Mouse (Mus musculus) macrophage (primary cell): ENCODE data around the gene Slc7a11. TPM values are rescaled to one million over a fixed set of nuclear protein-coding genes. Genes with fewer than 3 reads are reported as not detected.

Experiments
- H3K27ac ChIP-seq: fragments of 350-480 bp; formaldehyde crosslinking; 2 replicates; pipeline ENCODE4 v1.9.0; 2021
- H3K36me3 ChIP-seq: fragments of 350-480 bp; formaldehyde crosslinking; 2 replicates; pipeline ENCODE4 v1.9.0; 2021; ENCODE audit errors: inconsistent target
- H3K4me3 ChIP-seq: fragments of 350-480 bp; formaldehyde crosslinking; 2 replicates; pipeline ENCODE4 v1.9.0; 2021; ENCODE audit errors: inconsistent target
- H3K79me2 ChIP-seq: fragments of 350-480 bp; formaldehyde crosslinking; 2 replicates; pipeline ENCODE4 v1.9.0; 2021; ENCODE audit errors: inconsistent target
- WGBS: methylation state at CpG from one replicate; pipeline ENCODE4 v1.1.7; 2026; ENCODE audit warnings: inconsistent platforms; ENCODE audit not compliant: missing documents; 5-methylcytosine and 5-hydroxymethylcytosine counted together
- polyA plus RNA-seq: library from polyadenylated mRNA; stranded (reverse); fragments of 250-400 nt; gene quantifications from 3 replicates; pipeline ENCODE4 v1.2.4, GENCODE M21; 2018; ENCODE audit warnings: inconsistent platforms

Slc7a11 gene
- polyA plus RNA-seq, 1 experiment from 2014 or later, result 1.1 TPM

DNA sequence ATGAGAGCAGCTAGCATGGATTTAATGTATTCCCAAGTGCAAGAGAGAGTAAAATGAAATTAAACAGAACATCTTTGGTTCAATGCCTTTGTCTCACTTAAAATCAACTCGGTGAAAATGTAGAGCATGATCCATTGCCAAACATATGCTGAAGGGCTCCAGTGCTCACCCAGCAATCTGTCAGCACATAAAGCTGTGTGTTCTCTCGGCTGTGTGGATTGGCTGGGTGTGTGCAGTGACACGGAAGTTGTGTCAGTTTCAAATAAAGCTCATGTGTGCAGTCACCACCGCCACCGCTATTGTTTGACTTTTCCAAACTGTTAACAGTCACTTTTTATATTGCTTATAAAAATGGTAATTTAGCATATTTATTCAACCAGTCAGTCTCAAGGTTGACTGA lies 398.7 kb downstream of the Slc7a11 start:
- Histone ChIP-seq H3K27ac (no peak overlapping the region), H3K79me2 (no peaks in the 10 kb centered on the region), H3K36me3 (no peaks in the 10 kb centered on the region), H3K4me3 (no peak overlapping the region)
- 95% methylated on average over 5 of the region's 5 CpGs for WGBS

DNA sequence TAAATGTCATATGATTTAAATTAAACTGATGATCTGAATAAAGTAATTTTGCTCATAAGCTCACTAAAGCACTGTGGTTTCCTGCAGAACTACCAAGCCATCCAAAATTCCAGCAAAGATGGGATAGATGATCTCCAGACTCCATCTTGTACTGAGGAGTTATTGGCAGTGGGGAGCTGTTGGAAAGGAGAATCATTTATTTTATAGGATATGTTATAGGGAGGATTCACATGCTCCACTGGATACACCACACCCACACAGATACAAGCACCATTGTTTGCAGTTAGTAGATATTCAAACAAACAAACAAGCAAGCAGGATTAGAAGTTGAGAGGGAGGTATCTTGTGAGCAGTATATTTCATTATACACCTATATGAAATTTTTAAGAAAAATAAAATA lies 399.3 kb downstream of the Slc7a11 start:
- no peak overlapping the region for H3K27ac ChIP-seq
- no peak overlapping the region for H3K4me3 ChIP-seq
- no peaks in the 10 kb centered on the region for H3K36me3 ChIP-seq
- H3K79me2 ChIP-seq, result no peaks in the 10 kb centered on the region

DNA sequence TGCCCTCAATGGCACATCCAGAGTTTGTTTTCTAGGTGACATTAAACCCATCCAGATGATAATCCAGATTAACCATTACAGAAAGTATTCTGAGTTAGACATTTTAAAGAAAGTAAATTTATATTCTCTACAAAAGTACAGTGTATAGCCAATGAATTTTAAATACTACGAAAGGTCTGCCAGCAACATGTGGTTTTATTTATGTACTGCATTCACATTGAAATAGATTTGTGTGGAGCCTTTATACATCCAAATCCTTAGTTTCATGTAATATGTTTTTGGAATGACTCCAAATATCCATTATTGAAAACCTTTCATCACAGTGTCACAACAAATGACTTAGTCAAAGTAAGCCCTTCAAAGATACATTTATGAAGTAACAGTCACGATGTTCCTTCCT lies 402.3 kb downstream of the Slc7a11 start:
- H3K36me3 ChIP-seq, result no peaks in the 10 kb centered on the region
- no peaks in the 10 kb centered on the region for H3K79me2 ChIP-seq
- no peak overlapping the region for H3K4me3 ChIP-seq
- H3K27ac ChIP-seq, result no peak overlapping the region
- 97% methylated on average over 2 of the region's 2 CpGs for WGBS

DNA sequence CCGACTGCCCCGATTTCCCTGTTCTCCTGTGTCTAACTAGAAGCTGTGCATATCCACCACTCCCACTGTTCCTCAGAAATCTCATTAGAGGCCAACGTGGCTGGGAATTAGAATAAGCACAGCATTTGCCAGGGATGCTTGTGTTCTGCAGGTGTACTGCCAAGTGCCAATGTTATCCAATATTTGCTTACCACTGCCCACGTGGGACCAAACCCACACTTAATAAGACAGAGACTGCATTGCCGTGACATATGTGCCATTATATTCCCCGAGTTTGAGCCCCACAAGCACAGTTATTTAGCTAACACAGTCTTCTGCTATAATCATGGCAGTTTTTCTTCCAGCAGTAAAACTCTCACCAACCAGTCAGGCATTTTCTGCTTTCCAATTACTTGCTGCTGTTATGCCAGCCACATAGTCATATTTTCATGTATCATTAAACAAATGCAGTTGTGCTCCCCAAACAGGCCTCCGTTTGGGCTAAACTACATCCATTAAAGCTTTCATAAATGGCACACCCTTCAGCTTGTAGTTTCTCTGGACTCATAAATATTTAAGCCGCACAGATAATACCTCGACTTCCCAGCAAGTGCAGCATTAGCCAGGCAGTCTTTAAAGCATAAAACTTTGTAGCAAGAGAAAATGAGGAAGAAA lies 407.4 kb downstream of the Slc7a11 start:
- H3K36me3 ChIP-seq, result no peaks in the 10 kb centered on the region
- 86% methylated on average over 9 of the region's 9 CpGs for WGBS
- no peaks in the 10 kb centered on the region for H3K79me2 ChIP-seq
- H3K4me3 ChIP-seq, result no peak overlapping the region
- H3K27ac ChIP-seq, result no peak overlapping the region

DNA sequence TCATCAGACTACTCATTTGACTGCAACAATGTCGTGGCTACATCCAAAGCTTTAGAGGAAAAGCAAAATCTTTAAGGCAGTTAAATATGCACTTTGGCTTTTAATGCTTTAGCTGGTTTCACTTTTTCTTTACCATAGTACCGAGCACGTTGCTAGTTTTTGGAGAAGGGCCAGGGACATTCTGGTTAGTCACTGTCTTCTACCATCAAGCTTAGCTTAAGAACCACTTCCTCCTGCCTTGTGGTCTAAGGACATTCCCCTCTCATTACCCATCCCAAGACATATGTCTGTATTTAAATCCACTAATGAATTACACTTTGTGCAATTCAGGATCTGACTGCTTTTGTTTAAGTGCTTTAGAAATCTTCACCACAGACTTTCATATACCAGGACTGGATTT lies 410.1 kb downstream of the Slc7a11 start:
- H3K36me3 ChIP-seq, result no peaks in the 10 kb centered on the region
- no peaks in the 10 kb centered on the region for H3K79me2 ChIP-seq
- H3K27ac ChIP-seq, result no peak overlapping the region
- WGBS, result 41% methylated on average over 3 of the region's 3 CpGs
- H3K4me3 ChIP-seq, result no peak overlapping the region

DNA sequence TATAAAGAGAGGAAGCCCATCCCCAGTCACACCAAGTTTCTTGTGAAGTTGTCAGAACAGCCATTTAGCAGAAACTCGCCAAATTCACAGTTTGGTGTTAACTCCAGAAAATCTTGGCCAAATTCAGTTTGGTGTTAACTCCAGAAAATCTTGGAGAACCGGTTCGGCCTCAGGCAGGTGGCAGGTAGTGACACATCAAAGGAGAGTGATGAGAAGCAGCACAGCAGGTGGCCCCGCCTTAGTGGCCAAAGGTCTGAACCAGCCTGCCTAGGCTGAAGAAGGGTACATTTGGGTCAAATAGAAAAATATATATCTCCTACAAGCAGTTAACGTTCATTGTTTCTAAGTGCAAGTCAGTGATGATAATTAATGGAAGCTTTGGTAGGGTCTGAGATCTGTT lies 417.4 kb downstream of the Slc7a11 start:
- Histone ChIP-seq H3K36me3 (no peaks in the 10 kb centered on the region), H3K79me2 (no peaks in the 10 kb centered on the region)
- 61% methylated on average over 5 of the region's 5 CpGs for WGBS

DNA sequence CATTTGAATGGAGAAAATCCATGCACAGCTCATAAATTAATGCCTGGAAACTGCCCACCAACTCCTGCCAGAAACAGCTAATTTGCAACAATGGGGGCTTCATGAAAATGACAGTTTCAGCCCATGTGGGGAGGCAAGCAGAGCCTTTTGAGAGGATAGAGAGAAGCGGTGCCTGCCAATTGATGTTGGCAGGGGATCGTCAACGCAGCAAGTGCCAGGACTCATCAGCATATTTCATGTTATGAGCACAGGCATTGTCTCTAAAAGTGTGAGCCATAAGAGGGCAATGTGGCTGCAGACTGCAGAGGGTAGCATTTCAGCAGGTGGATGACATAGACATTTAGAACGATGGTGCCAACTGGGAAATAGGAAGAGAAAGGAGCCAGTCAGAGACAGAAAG lies 429.0 kb downstream of the Slc7a11 start:
- Histone ChIP-seq H3K79me2 (no peaks in the 10 kb centered on the region), H3K27ac (no peak overlapping the region), H3K36me3 (no peaks in the 10 kb centered on the region), H3K4me3 (no peak overlapping the region)
- 86% methylated on average over 4 of the region's 4 CpGs for WGBS

More for the DNA sequence above, 417.4 kb downstream of the Slc7a11 start:
- Histone ChIP-seq H3K4me3 (no peak overlapping the region), H3K27ac (no peak overlapping the region)

DNA sequence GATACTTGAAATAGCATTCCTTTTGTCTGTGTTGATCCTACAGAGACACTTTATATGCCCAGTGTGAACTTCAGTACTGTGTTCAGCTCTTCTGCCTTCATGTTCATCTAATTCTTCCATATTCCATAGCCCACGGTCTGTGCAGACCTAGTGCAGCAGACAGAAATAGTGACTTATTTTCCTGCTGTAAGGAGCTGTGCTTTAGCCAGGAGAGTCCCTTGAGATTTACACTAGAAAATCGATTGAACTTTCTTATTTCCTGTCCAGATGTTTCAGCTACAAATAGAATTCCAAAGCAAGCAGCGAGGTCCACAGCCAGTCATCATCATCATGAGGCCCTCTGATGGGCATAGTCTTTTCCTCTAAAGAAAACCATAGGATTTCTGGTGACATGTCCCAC lies 431.4 kb downstream of the Slc7a11 start:
- Histone ChIP-seq H3K4me3 (no peak overlapping the region), H3K79me2 (no peaks in the 10 kb centered on the region), H3K27ac (no peak overlapping the region), H3K36me3 (no peaks in the 10 kb centered on the region)
- WGBS, result 75% methylated on average over 3 of the region's 3 CpGs

DNA sequence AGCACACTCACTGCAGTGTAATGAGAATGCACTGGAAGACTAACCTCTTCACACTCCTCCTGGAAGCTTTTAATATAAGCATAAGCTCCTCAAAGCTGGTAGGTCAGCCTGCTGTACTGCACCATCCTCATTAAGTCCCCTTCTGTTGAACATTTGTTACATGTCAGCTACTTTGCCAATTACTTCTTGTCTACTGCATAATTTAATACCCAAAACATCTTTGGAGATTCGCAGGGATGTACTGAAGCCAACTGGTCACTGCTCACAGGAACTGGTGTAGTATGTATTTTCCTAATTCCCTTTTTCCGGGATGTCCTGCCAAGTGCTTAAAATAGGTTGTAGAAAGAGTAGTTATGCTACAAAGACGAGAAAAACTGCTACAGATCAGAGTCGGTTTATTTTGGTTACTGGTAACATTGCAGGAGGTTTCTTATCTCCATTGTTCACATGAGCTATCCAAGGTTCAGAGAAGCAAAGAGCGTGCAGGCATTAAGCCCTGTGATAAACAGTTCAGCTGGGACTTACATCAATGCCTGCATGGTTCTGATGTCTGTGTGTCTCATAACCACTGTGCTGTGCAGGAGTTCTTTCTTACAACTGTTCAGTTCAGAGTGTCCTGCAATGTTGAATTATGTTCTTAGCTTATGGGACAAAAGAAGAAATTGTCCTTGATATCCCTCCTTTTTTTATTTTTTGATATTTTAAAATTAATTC lies 439.3 kb downstream of the Slc7a11 start:
- no peaks in the 10 kb centered on the region for H3K36me3 ChIP-seq
- H3K79me2 ChIP-seq, result no peaks in the 10 kb centered on the region
- no peak overlapping the region for H3K27ac ChIP-seq
- no peak overlapping the region for H3K4me3 ChIP-seq
- WGBS, result 44% methylated on average over 4 of the region's 5 CpGs

DNA sequence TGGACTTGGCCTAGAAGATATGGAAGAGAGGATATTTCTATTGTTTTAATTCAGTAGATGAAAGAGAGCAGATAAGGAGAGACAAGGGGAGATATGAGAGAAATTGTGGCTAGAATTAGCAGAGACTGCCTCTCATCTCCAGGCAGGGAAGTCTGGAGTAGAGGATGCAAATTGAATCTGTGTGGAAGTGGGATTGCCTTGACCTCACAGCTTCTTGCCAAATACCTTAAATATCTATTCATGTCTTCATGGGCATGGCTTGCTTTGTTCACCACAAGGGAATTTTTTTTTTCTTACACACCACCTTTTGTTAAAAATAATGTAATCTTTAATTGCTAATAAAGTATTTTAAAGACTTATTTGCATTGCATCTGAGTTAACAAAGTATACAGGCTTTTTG lies 441.3 kb downstream of the Slc7a11 start:
- H3K27ac ChIP-seq, result no peak overlapping the region
- no peaks in the 10 kb centered on the region for H3K36me3 ChIP-seq
- H3K4me3 ChIP-seq, result no peak overlapping the region
- no peaks in the 10 kb centered on the region for H3K79me2 ChIP-seq

DNA sequence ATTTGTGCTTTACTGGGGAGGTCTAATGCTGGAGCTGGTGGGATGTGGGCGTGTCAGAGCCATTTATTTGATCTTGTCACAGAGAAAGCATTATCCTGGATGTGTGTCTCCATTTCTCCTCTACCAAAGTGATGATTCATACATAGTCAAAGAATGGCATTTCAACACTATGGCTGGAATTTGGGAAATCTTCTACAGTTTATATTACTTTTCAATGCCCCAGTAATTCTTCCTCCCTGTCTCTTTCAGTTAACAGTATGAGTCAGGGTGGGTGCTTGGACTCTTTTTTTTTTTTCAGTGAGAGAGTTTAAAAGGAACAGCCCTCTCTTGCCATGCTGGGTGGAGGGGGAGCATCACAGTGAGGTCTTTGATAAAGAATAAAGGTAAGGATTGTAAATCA lies 441.8 kb downstream of the Slc7a11 start:
- WGBS, result 75% methylated on average over 1 of the region's 1 CpGs
- H3K27ac ChIP-seq, result no peak overlapping the region
- H3K4me3 ChIP-seq, result no peak overlapping the region
- H3K36me3 ChIP-seq, result no peaks in the 10 kb centered on the region
- H3K79me2 ChIP-seq, result no peaks in the 10 kb centered on the region

DNA sequence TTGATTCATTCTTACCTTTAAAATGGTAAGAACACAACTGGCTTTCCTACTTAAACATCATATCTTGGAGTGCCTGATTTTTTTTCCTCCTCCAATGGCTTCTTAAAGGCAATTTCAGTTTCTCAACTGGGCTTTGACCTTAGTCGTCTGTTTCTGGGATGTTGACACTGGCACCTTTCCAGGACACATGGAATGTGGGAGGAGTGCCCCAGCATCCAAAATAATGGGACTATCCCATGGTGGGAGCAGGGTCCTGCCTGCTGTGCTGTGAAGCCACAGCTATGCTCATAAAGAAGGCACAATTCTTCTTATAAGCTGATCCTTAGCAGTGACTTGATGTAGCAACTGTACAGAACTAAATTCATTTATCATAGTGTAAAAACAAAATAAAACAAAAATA lies 450.5 kb downstream of the Slc7a11 start:
- no peak overlapping the region for H3K27ac ChIP-seq
- H3K79me2 ChIP-seq, result no peaks in the 10 kb centered on the region
- 61% methylated on average over 1 of the region's 1 CpGs for WGBS
- H3K4me3 ChIP-seq, result no peak overlapping the region
- H3K36me3 ChIP-seq, result no peaks in the 10 kb centered on the region

DNA sequence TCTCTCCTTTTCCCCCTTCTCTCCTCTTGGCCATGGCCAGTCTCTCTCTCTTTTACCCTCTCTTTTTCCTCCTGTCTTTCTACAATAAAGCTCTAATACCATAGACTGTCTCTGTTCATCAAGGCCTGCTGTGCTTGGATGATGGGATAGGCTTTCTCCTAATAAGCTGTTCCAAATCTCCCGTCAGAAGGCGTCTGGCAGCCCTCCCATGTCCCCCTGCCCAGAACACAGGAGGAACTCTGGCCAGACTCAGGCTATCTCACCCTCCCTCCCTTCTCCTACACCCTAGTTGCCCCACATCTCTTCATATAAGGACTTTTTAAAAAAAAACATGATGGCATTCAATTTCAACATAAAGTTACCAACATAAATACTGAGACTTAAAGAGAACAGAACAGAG lies 456.2 kb downstream of the Slc7a11 start:
- H3K79me2 ChIP-seq, result no peaks in the 10 kb centered on the region
- no peak overlapping the region for H3K27ac ChIP-seq
- WGBS, result 61% methylated on average over 2 of the region's 2 CpGs
- no peaks in the 10 kb centered on the region for H3K36me3 ChIP-seq
- H3K4me3 ChIP-seq, result no peak overlapping the region

DNA sequence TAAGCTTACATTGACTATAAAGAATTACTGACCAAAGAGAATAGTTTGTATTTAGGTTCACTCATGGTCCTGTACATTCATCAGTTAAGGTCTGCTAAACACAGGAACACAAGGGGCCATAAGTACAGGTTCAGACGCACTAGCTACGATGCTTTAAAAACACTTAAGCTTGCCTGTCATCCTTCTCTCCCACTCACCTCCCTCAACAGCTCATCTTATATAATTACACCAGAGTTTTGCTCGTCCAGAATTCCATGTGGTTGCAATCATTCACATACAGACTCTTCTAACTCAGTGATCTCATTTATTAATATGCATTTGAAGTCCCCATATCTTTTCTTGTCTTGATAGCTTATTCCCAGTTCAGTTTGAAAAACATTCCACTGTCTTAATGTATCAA lies 458.6 kb downstream of the Slc7a11 start:
- H3K79me2 ChIP-seq, result no peaks in the 10 kb centered on the region
- H3K36me3 ChIP-seq, result no peaks in the 10 kb centered on the region
- no peak overlapping the region for H3K4me3 ChIP-seq
- 96% methylated on average over 3 of the region's 3 CpGs for WGBS
- H3K27ac ChIP-seq, result no peak overlapping the region

DNA sequence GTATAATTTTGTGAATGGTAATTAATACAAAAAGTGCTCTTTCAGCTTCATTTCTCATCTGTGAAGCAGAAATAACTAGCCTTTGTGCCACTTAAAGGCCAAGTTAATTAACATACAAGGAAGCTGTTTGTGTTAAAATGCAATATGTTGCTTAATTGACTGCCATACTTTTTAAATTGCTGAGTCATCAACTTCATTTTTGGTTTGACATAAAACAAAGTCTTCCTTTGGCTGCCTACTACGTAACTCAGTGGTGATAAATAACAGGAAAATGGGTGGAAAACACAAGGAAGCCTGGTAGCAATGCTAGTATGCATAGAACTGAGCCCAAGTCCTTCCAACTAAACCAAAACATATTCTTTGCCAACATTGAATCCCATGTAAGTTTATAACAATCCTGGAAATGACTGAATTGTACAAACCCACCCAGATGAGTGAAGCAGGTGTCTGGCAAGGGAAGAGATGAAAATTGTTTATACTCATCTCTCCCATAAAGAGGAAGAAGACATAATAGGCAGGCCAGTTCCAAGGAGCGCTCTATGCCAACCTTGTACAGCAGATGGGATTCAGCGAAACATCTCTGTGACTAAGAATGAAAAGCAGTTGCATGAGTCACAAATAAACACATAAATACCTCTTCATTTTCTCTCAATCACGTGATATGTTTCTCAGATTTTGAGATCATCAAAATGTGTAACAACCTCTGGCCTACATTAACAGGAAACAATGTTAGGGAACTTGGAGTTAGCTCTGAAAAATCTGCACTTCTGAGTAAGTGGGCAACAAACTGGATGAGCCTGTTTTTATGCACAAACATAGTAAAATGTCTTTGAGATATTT lies 459.8 kb downstream of the Slc7a11 start:
- 71% methylated on average over 4 of the region's 4 CpGs for WGBS
- H3K36me3 ChIP-seq, result no peaks in the 10 kb centered on the region
- H3K79me2 ChIP-seq, result no peaks in the 10 kb centered on the region
- no peak overlapping the region for H3K27ac ChIP-seq
- H3K4me3 ChIP-seq, result no peak overlapping the region
